In genomic region chr11:96005403-96006271, GRCm38 (mm10) we compare ENCODE assay signal across 8 mouse cellular contexts. TPM values are rescaled to one million over a fixed set of nuclear protein-coding genes. Genes with fewer than 3 reads are reported as not detected.
DNase-seq lines count a peak whose midpoint lies in the region; ATAC-seq and TF ChIP-seq lines count a peak whose summit lies in the region.

TSS of gene Igf2bp1 (minus strand) at chr11:96005940.

- no peak for TF ChIP-seq CTCF in lung, postnatal 0 days (IDR thresholded peaks at IDR 0.05)

- H3K36me3 ChIP-seq in ES-E14 (ENCODE audit: control insufficient read depth, insufficient read depth, low read length, poor library complexity, severe bottlenecking): peaks cover 7% of the 10 kb centered on the region
- no peaks in the 10 kb centered on the region for H3K36me3 ChIP-seq in embryonic facial prominence, embryonic 15.5 days
- H3K36me3 ChIP-seq in hindbrain, embryonic 14.5 days (replicated peaks; ENCODE audit: control insufficient read depth, insufficient read depth): no peaks in the 10 kb centered on the region
- no peaks in the 10 kb centered on the region for H3K36me3 ChIP-seq in lung, postnatal 0 days (ENCODE audit: insufficient read depth, low read length)

- WGBS in embryonic facial prominence, embryonic 15.5 days: under 1% methylated on average over 70 of the region's 74 CpGs
- WGBS in hindbrain, embryonic 14.5 days: under 1% methylated on average over 68 of the region's 74 CpGs
- 2% methylated on average over 49 of the region's 74 CpGs for WGBS in lung, postnatal 0 days

- H3K4me1 ChIP-seq in ES-E14 (ENCODE audit: control insufficient read depth in 2 of 2, insufficient read depth in 2 of 2, low read length in 2 of 2, poor library complexity in 1 of 2): peaks cover 4 to 21% of the 10 kb centered on the region in 2 experiments; a peak in 3 of 4 replicates
- peaks cover 45% of the 10 kb centered on the region for H3K4me1 ChIP-seq in embryonic facial prominence, embryonic 15.5 days
- H3K4me1 ChIP-seq in hindbrain, embryonic 14.5 days (replicated peaks; ENCODE audit: control insufficient read depth, insufficient read depth, low read length): peaks cover 25% of the 10 kb centered on the region
- peaks cover 15% of the 10 kb centered on the region for H3K4me1 ChIP-seq in lung, postnatal 0 days (ENCODE audit: insufficient read depth, low read depth, low read length)

- peak within 1 kb of the TSS; percentile 98 for H3K27ac ChIP-seq in ES-E14 (ENCODE audit: insufficient read depth, low read depth, low read length, poor library complexity, severe bottlenecking)
- H3K27ac ChIP-seq in embryonic facial prominence, embryonic 15.5 days (replicated peaks): peak within 1 kb of the TSS; percentile 95
- H3K27ac ChIP-seq in hindbrain, embryonic 14.5 days: peak within 1 kb of the TSS; percentile 89
- H3K27ac ChIP-seq in lung, postnatal 0 days (ENCODE audit: low read length): peak within 1 kb of the TSS; percentile 64

- H3K9ac ChIP-seq in ES-E14 (ENCODE audit: insufficient read depth, low read depth, low read length, poor library complexity, severe bottlenecking): peak within 1 kb of the TSS; percentile 96
- peak within 1 kb of the TSS; percentile 85 for H3K9ac ChIP-seq in embryonic facial prominence, embryonic 15.5 days
- H3K9ac ChIP-seq in hindbrain, embryonic 14.5 days: peak within 1 kb of the TSS; percentile 82
- peak within 1 kb of the TSS; percentile 58 for H3K9ac ChIP-seq in lung, postnatal 0 days (replicated peaks; ENCODE audit: low read depth)

- peak; percentile 66 for ATAC-seq in embryonic facial prominence, embryonic 15.5 days (ENCODE audit: insufficient number of reproducible peaks, low FRiP score, low TSS enrichment, low read depth)
- ATAC-seq in hindbrain, embryonic 14.5 days (ENCODE audit: low FRiP score): peak; percentile 68
- ATAC-seq in lung, postnatal 0 days: peak; percentile 65

- in situ Hi-C loops in ES-E14 (cut with MboI; ENCODE audit: low sequenced_read_pairs in 2 of 2, unreplicated experiment in 2 of 2): no loop called here

- H3K4me2 ChIP-seq in embryonic facial prominence, embryonic 15.5 days (replicated peaks): peak within 1 kb of the TSS; percentile 97
- H3K4me2 ChIP-seq in hindbrain, embryonic 14.5 days (replicated peaks): peak within 1 kb of the TSS; percentile 71
- peak within 1 kb of the TSS; percentile 89 for H3K4me2 ChIP-seq in lung, postnatal 0 days (replicated peaks; ENCODE audit: low read depth, low read length)

- TF ChIP-seq EP300 in lung, postnatal 0 days (IDR thresholded peaks at IDR 0.05): no peak

- no peaks in the 10 kb centered on the region for H3K9me3 ChIP-seq in ES-E14 (ENCODE audit: control insufficient read depth, insufficient read depth, low read depth, low read length)
- H3K9me3 ChIP-seq in embryonic facial prominence, embryonic 15.5 days (replicated peaks): no peaks in the 10 kb centered on the region
- no peaks in the 10 kb centered on the region for H3K9me3 ChIP-seq in hindbrain, embryonic 14.5 days (ENCODE audit: control insufficient read depth, low read length)
- no peaks in the 10 kb centered on the region for H3K9me3 ChIP-seq in lung, postnatal 0 days (ENCODE audit: low read length)

- peak within 1 kb of the TSS; percentile 80 to 91 for H3K4me3 ChIP-seq in ES-E14 (ENCODE audit: insufficient read depth in 1 of 2, low read depth in 1 of 2, low read length in 2 of 2, poor library complexity in 1 of 2, severe bottlenecking in 1 of 2)
- H3K4me3 ChIP-seq in embryonic facial prominence, embryonic 15.5 days (replicated peaks): peak within 1 kb of the TSS; percentile 81
- H3K4me3 ChIP-seq in hindbrain, embryonic 14.5 days (replicated peaks; ENCODE audit: low read length): peak within 1 kb of the TSS; percentile 81
- peak within 1 kb of the TSS; percentile 74 for H3K4me3 ChIP-seq in lung, postnatal 0 days (ENCODE audit: low read depth, low read length)

- H3K27me3 ChIP-seq in embryonic facial prominence, embryonic 15.5 days: no peaks in the 10 kb centered on the region; the same call in 1 of the 2 replicates
- H3K27me3 ChIP-seq in hindbrain, embryonic 14.5 days (ENCODE audit: control insufficient read depth, insufficient read depth, low read length): no peaks in the 10 kb centered on the region
- peaks cover 16% of the 10 kb centered on the region for H3K27me3 ChIP-seq in lung, postnatal 0 days (replicated peaks; ENCODE audit: insufficient read depth, low read length)

- peak; percentile 13 to 29 for DNase-seq in cerebellum, postnatal 14 days
- no peak for DNase-seq in cerebellum, adult 9-10 months
- no peak for DNase-seq in ES-E14 (ENCODE audit: low read depth, low spot score)
- DNase-seq in hindbrain, embryonic 14.5 days (ENCODE audit: low spot score): peak; percentile 67
- DNase-seq in lung, postnatal 0 days (ENCODE audit: low spot score): peak; percentile 78
- DNase-seq in testis, postnatal 14 days (ENCODE audit: low spot score): peak; percentile 65
- no peak for DNase-seq in layer of hippocampus, postnatal 36 days

TF ChIP-seq in ES-E14, 5 proteins besides CTCF, POLR2A, EP300 and RAD21:
- peak; percentile 98 for TF ChIP-seq ZNF384 (IDR thresholded peaks at IDR 0.05; ENCODE audit: low read depth, low read length)
- TF ChIP-seq MAFK (IDR thresholded peaks at IDR 0.05; ENCODE audit: insufficient read depth, low read depth, low read length): no peak
- 0 out of 2 replicates have a peak, but pooled peaks have one; percentile 7 for TF ChIP-seq HCFC1 (IDR thresholded peaks at IDR 0.05; ENCODE audit: borderline replicate concordance, insufficient read depth, low read length)
TF ChIP-seq in ES-E14: peak in this region for 2.

RNA-seq across cellular contexts. Expression of gene Igf2bp1, which starts in this region (rescaled TPM):
- 273 and 354 TPM in 2 replicates for total RNA-seq in ES-E14 (2012; rRNA removed)
- polyA plus RNA-seq in embryonic facial prominence, embryonic 15.5 days (2015; fragmentation: Nextera tagmentation; extraction: Ambion mirVana): 33.0 and 38.6 TPM in 2 replicates
- polyA plus RNA-seq in hindbrain, embryonic 14.5 days (2014; fragmentation: Nextera tagmentation; extraction: Ambion mirVana): 6.5 and 7.0 TPM in 2 replicates
- polyA plus RNA-seq in lung, postnatal 0 days (2015; fragmentation: Nextera tagmentation; extraction: Ambion mirVana): 4.3 and 6.1 TPM in 2 replicates
- total RNA-seq in layer of hippocampus, postnatal 36 days (2021): not detected

Comparison
In these comparisons a context has a peak if more than half of its experiments do, and no peak if none do; other contexts are left out.
1. RNA of gene Igf2bp1 (total RNA-seq): 273 to 354 TPM in ES-E14; not detected in layer of hippocampus, postnatal 36 days; every median in the first group is over 100 times any median in the second.
2. DNase-seq: peak in cerebellum, postnatal 14 days (2 of 2), hindbrain, embryonic 14.5 days (single experiment), lung, postnatal 0 days (single experiment) and testis, postnatal 14 days (single experiment); none in cerebellum, adult 9-10 months (single experiment), ES-E14 (single experiment) and layer of hippocampus, postnatal 36 days (0 of 2).
3. Peak in every context shown above with its lines, with median percentiles within 50 percentile points of each other: H3K27ac ChIP-seq, H3K4me3 ChIP-seq, H3K9ac ChIP-seq, ATAC-seq and H3K4me2 ChIP-seq.